Mouse (Mus musculus): Measurements from ENCODE around the gene Frmd4b.

The Frmd4b gene

DNA sequence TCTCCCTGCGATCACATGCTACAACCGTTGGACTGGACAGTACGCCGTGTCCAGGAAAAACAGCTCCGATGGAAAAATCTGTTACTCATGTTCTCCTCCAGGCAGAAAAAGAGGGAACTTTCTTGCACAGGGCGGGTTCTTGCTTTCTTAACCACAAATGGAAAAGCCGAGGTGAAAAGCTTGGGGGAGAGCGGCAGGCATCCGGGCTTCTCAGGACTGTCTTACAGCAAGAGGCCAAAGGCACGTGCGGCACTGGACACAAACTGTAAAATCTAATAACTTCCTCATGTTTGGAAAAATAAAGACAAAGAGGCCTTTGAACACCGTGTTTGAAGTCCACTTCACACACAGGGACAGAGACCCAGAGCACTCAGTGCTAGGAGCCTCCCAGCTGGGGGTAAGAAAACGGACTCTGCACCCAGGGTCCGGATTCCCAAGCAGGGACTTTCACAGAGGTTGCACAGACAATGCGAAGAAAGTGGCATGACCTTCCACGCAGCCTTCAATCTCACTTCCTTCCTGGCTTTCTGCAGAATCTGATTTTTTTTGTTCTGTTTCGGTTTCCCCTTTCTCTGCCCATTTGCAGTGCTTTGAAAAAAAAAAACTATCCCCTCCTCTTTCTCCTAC is 153.3 kb downstream of the Frmd4b start:
- DNase-seq = no peak

DNA sequence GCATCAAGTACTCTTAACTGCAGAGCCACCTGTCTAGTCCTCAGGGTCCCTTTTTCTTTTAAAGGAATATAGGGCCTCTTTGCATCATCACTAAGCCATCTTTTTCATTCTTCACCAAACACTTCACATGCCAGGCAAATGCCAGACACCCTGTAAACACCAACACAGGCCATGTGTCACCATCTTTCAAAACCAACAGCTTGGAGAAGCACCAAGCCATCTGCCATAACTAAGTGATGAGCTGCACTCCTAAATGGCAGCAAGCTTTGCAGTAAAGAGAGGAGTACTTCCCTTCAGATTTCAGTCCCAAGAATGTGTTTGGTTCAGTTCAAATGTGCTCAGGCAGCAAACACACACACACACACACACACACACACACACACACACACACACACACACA is 154.9 kb downstream of the Frmd4b start:
- peak in 1 of 2 experiments; percentile 24 for DNase-seq

DNA sequence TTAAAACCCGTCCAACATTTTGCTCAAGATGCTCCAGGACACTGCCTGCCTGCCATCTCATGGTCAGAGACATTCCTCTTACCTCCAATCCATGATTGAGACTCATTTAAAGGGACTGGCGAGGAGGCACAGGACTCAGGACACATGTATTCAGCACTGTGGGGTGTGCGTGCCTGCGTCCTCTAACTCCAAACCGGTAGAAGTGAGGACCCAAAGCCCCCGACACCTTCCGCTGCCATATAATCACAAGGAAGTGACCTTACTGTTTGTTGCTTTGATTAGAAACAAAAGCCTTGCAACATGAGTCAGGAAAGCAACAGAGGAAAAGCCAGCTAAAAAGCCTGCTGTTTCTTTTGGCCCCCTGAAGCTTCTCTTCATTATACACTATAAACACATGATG is 158.2 kb downstream of the Frmd4b start:
- DNase-seq = no peak

GRCm38 (mm10) chr6:97458358-97458757 is 159.0 kb downstream of the Frmd4b start:
- DNase-seq = no peak

DNA sequence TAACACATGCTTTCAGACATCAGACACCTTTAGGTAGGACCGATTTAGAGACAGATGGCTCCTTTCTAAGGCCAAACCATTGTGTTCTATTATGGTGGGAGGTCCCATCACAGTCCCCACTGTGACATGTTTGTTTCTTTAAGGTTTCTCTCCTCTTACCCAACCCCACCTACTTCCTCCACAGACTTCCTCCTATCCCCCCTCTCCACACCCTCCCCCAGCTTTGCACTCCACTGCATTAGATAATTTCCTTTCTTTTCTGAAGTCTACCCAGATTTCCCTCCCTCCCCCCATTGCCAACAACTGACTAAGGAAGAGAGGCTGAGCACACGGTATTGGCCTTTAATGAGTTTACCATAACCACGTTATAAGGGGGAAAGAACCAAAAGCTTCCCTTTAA is 159.4 kb downstream of the Frmd4b start:
- no peak for DNase-seq

- peak; percentile 12 to 34 for DNase-seq
Observed at GRCm38 (mm10) chr6:97457210-97457609, 160.1 kb downstream of the Frmd4b start.

GRCm38 (mm10) chr6:97452223-97452622 is 165.1 kb downstream of the Frmd4b start:
- DNase-seq = no peak

- DNase-seq = no peak
Observed at GRCm38 (mm10) chr6:97449806-97450205, 167.5 kb downstream of the Frmd4b start.

GRCm38 (mm10) chr6:97447020-97447419 is 170.3 kb downstream of the Frmd4b start:
- DNase-seq = no peak

- no peak for DNase-seq
Observed at GRCm38 (mm10) chr6:97444145-97444544, 173.2 kb downstream of the Frmd4b start.

- DNase-seq = peak; percentile 21 to 24
Observed at GRCm38 (mm10) chr6:97443522-97443921, 173.8 kb downstream of the Frmd4b start.

- DNase-seq = no peak
Observed at GRCm38 (mm10) chr6:97441357-97441756, 176.0 kb downstream of the Frmd4b start.

DNA sequence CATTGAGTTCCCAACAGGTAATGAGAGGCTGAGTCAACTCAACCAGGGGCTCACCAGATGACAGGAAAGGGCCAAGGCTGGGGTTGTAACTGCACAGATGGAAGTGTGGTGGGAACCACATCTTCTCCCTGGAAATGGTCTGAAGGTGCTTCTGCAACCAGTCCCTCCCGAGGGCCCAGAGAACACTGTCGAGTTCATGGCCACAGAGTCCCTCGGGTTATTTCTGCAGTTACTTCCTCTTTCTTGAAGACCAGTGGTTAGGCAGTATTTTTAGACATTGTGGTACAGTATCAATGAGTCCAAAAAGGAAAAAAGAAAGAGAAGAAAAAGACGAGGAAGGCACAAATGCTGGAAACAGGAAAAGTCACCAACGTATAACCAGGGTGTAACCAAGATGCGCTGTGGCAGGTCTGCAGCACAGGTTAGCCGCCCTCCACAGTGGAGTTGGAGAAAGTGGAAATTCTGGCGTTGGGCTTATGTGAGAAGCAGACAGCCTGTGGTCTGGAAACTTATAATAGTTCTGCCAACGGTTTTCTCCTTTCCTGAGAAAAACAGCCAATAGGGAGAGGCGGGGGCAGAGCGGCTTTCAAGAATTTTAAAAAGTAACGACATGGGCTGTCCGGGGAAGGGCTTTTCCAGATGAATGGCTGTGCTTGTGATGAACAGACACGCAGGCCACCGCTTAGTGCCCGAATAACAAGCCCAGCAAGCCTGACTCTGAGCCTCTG is 178.3 kb downstream of the Frmd4b start:
- no peak for DNase-seq

DNA sequence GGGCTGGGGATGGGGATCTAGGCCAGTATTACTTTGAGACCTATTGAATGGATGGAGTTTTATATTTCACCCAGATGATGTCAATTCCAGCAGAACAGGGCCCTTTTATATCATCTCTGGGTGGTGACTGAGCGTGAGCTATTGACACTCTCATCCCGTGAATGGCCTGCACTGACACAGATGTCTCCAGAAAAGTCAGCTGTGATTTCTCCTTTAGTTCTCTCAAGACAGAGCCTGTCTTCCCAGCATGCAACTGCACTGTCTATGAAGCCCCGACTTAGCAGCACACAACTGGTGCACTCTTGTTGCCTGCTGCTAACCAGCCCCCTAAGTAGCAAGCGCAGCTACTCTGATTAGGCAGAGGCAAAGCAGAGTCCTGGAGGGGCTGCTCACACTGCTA is 182.6 kb downstream of the Frmd4b start:
- no peak for DNase-seq

DNA sequence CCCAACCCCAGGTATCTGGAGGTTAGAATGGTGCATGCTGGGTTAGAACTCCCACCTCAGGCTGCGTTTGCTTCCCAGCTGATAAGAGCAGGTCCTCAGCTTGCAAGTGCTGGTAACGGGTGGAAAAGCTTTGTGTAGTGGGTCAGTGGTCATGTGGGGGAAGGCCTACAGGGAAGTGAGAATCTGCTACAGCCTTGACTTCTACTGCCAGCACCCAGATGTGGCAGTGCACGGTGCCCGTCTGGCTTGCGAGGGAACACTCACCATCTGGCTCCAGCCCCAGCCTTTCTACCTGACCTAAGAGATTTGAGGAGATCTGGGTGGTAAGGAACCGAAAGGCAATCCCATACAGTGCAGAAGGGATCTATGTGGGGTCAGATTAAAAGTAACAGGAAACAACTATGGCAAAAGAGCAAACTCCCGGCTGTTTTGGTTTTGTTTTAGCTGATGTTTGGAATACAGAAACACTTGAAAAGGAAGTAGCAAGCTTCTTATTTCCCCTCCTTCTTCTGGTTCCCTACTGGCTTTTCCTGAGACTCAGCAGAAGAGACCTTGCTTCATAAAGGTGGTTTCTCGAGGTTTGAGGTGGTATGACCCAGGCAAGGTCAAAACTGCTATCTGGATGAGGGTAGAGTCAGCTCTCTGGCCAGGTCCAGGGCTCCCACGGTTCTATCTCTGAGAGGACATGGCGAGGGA is 185.9 kb downstream of the Frmd4b start:
- no peak for DNase-seq

DNA sequence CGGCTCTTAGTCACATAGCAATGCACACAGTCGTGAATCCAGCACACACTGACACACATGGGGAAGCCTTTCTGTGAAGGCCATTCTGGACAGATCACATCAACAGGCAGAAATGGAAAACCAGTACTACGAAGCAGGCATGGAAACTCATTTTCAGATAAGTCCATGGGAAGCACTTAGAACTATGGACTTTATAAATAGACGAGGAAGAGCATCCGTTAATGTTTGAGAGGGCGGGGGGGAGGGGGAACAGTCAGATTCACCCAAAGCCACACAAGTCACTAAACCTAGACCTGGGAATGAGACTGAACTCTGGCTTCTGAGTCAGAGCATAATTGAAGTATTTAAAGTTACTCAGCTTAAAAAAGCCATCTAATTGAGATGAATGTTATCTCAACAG is 186.8 kb downstream of the Frmd4b start:
- no peak for DNase-seq

DNA sequence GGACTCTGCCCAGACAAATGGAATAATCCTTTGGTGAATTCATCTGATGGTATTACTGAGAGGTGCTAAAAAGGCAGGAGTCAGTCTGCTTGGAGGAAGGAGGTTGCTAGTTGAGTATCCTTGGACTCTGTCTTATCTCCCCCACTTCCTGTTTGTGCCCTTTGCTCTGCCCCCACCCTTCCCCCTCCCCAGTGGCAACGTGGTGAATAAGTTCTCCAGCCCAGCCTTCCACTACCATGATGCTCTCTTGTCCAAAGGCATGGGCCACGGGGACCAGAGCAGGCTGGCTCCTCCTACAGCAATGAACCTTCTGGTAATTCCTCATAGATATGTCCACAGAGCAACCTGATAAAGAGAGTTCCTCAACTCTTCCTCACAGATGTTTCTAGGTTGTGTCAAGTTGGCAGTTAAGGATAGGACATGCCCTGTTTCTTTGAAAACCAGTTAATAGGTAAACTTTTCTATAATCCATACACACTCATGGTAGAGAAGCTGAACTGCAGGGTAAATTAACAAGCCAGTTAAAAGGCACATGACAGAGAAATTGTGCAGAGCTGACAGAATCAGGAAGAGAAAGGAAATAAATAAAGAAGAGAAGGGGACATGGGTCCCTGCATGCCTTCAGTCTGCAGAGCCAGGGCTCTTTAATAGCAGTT is 187.5 kb downstream of the Frmd4b start:
- DNase-seq = no peak

GRCm38 (mm10) chr6:97419771-97420446 is 197.4 kb downstream of the Frmd4b start:
- DNase-seq = peak; percentile 83 to 85

- peak; percentile 73 to 80 for DNase-seq
Observed at GRCm38 (mm10) chr6:97416972-97417554, 200.3 kb downstream of the Frmd4b start.

- peak; percentile 15 to 18 for DNase-seq
Observed at GRCm38 (mm10) chr6:97415578-97415977, 201.8 kb downstream of the Frmd4b start.

GRCm38 (mm10) chr6:97413453-97413852 is 203.9 kb downstream of the Frmd4b start:
- DNase-seq = no peak

DNA sequence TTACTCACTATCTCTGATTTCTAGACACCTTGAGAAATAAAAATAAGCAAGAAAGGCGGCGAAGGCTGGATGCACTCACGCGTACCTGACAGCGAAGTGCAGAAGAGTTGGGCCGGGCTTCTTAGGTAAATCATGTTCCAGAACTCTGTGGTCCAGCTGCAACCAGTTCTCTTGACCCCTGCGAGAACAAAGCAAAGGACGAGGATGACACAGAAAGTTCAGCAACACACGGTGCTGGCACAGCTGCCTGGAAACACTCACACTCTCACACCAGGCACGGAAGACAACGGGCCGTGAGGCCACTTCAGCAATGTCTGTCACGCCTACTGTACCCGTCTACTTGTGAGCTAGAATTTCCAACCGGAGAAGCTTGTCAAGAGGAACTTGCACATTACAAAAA is 204.9 kb downstream of the Frmd4b start:
- no peak for DNase-seq
